In genomic region chr15:24724664-24725063, GRCm38 (mm10) we compare ENCODE assay signal across 9 mouse cellular contexts.
DNase-seq lines count a peak whose midpoint lies in the region; ATAC-seq and TF ChIP-seq lines count a peak whose summit lies in the region.
"Had no signal": no experiment of that assay in that cellular context is flagged by ENCODE, and none has a peak within 500 bp of the region (broad histone marks: within the 10 kb centered on the region; RNA-seq: fewer than 3 reads in every experiment).

No protein-coding gene starts in this region.

- WGBS in forebrain, embryonic 12.5 days: 41% methylated on average over 4 of the region's 4 CpGs
- WGBS in midbrain, embryonic 15.5 days: 43% methylated on average over 4 of the region's 4 CpGs

- H3K4me3 ChIP-seq in forebrain, embryonic 12.5 days (replicated peaks): no peak overlapping the region
- no peak overlapping the region for H3K4me3 ChIP-seq in layer of hippocampus, adult 2 months
- H3K4me3 ChIP-seq in midbrain, embryonic 15.5 days: no peak overlapping the region
- H3K4me3 ChIP-seq: erythroblast, embryonic 14.5 days; liver, embryonic 15.5 days had no signal

- H3K4me2 ChIP-seq in forebrain, embryonic 12.5 days: no peak overlapping the region
- no peak overlapping the region for H3K4me2 ChIP-seq in midbrain, embryonic 15.5 days
- H3K4me2 ChIP-seq: liver, embryonic 15.5 days had no signal

- peak; percentile 75; the same call in 1 of the 2 replicates for ATAC-seq in forebrain, embryonic 12.5 days (ENCODE audit: low FRiP score)
- peak; percentile 87 for ATAC-seq in midbrain, embryonic 15.5 days (replicated peaks)

- H3K36me3 ChIP-seq in forebrain, embryonic 12.5 days (replicated peaks): no peaks in the 10 kb centered on the region
- H3K36me3 ChIP-seq in midbrain, embryonic 15.5 days (replicated peaks): no peaks in the 10 kb centered on the region
- H3K36me3 ChIP-seq: liver, embryonic 15.5 days had no signal

- no peak overlapping the region for H3K27ac ChIP-seq in forebrain, embryonic 12.5 days
- no peak overlapping the region for H3K27ac ChIP-seq in layer of hippocampus, adult 2 months
- H3K27ac ChIP-seq in midbrain, embryonic 15.5 days: no peak overlapping the region
- H3K27ac ChIP-seq: liver, embryonic 15.5 days had no signal

- no peaks in the 10 kb centered on the region for H3K4me1 ChIP-seq in forebrain, embryonic 12.5 days
- H3K4me1 ChIP-seq in midbrain, embryonic 15.5 days: no peaks in the 10 kb centered on the region
- H3K4me1 ChIP-seq: liver, embryonic 15.5 days had no signal

- no peaks in the 10 kb centered on the region for H3K27me3 ChIP-seq in forebrain, embryonic 12.5 days
- no peaks in the 10 kb centered on the region for H3K27me3 ChIP-seq in midbrain, embryonic 15.5 days (replicated peaks)
- H3K27me3 ChIP-seq: liver, embryonic 15.5 days had no signal

- peak; percentile 80 for TF ChIP-seq CTCF in layer of hippocampus, adult 2 months (conservative IDR thresholded peaks at IDR 0.05)

- H3K9ac ChIP-seq in forebrain, embryonic 12.5 days: no peak overlapping the region
- H3K9ac ChIP-seq in midbrain, embryonic 15.5 days: no peak overlapping the region
- H3K9ac ChIP-seq: liver, embryonic 15.5 days had no signal

- peak; percentile 2 for DNase-seq in ovary, postnatal 10 days (ENCODE audit: low spot score)
- DNase-seq in ovary, adult 18-20 months (ENCODE audit: low spot score): no peak
- peak; percentile 8 for DNase-seq in cerebellum, adult 11 months
- peak; percentile 13 to 45 for DNase-seq in layer of hippocampus, adult 2 months (ENCODE audit: low spot score in 2 of 2)
- no peak for DNase-seq in spleen, postnatal 10 days (ENCODE audit: low spot score in 2 of 2)

- H3K9me3 ChIP-seq in forebrain, embryonic 12.5 days: no peaks in the 10 kb centered on the region
- no peaks in the 10 kb centered on the region for H3K9me3 ChIP-seq in midbrain, embryonic 15.5 days
- H3K9me3 ChIP-seq: liver, embryonic 15.5 days had no signal

Comparison
In these comparisons a context has a peak if more than half of its experiments do, and no peak if none do; other contexts are left out.
1. DNase-seq: peak in ovary, postnatal 10 days (single experiment), cerebellum, adult 11 months (single experiment) and layer of hippocampus, adult 2 months (2 of 2); none in ovary, adult 18-20 months (single experiment) and spleen, postnatal 10 days (0 of 2).